ENCODE assay signal across 11 mouse cellular contexts in the genomic region with DNA sequence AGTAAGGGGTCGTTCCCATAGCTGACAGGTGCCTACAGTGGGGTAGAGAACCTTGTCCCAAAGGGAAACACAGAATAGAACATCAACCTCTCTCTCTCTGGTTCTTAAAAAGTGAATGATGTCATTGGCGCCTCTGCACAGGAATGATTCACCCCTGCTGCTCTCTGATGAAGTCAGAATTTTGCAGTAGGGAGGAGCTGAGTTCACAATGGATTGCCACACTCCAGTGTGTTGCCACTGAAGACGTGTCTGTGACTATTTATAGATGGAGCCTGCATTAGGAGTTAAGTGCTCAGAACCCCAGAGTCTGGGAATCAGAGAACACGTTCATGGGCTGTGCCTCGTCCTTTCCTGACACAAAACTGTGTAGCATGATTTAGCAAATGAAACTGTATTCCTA. TPM values are rescaled to one million over a fixed set of nuclear protein-coding genes. Genes with fewer than 3 reads are reported as not detected.
DNase-seq lines count a peak whose midpoint lies in the region; ATAC-seq and TF ChIP-seq lines count a peak whose summit lies in the region.
"Had no signal": no experiment of that assay in that cellular context is flagged by ENCODE, and none has a peak within 500 bp of the region (broad histone marks: within the 10 kb centered on the region; RNA-seq: fewer than 3 reads in every experiment).

No protein-coding gene starts in this region.

- H3ac ChIP-seq in myocyte (ENCODE audit: control insufficient read depth, insufficient read length), result no peak overlapping the region

- H3K4me2 ChIP-seq in liver, embryonic 11.5 days, result no peak overlapping the region
- peak overlapping the region; percentile 18; the same call in 1 of the 2 replicates for H3K4me2 ChIP-seq in heart, embryonic 15.5 days
- peak overlapping the region; percentile 93 for H3K4me2 ChIP-seq in myocyte (ENCODE audit: low read depth)
- H3K4me2 ChIP-seq in midbrain, embryonic 15.5 days, result no peak overlapping the region

- H3K9me3 ChIP-seq in liver, embryonic 11.5 days (ENCODE audit: control insufficient read depth, low read length), result no peaks in the 10 kb centered on the region
- no peaks in the 10 kb centered on the region for H3K9me3 ChIP-seq in heart, embryonic 15.5 days (replicated peaks)
- no peaks in the 10 kb centered on the region for H3K9me3 ChIP-seq in midbrain, embryonic 15.5 days

- no peaks in the 10 kb centered on the region for H3K79me2 ChIP-seq in liver, adult 2 months (ENCODE audit: control insufficient read depth, insufficient read depth, low read length)
- no peaks in the 10 kb centered on the region for H3K79me2 ChIP-seq in myocyte (ENCODE audit: control insufficient read depth, insufficient read depth)

- no peak overlapping the region for H3K4me3 ChIP-seq in liver, adult 2 months (ENCODE audit: insufficient read depth, low read depth, low read length)
- no peak overlapping the region for H3K4me3 ChIP-seq in liver, embryonic 11.5 days (ENCODE audit: low read depth, low read length)
- H3K4me3 ChIP-seq in brown adipose tissue, adult 24 weeks (ENCODE audit: insufficient read depth, low read depth, low read length), result no peak overlapping the region
- H3K4me3 ChIP-seq in heart, embryonic 15.5 days, result no peak overlapping the region
- H3K4me3 ChIP-seq in myocyte, result no peak overlapping the region
- H3K4me3 ChIP-seq in midbrain, embryonic 15.5 days, result no peak overlapping the region

- H3K9ac ChIP-seq in liver, adult 2 months (ENCODE audit: low read depth, low read length), result no peak overlapping the region
- no peak overlapping the region for H3K9ac ChIP-seq in liver, embryonic 11.5 days (ENCODE audit: low read depth, low read length)
- 0 out of 2 replicates have a peak overlapping the region, but pooled peaks have one; percentile 8 for H3K9ac ChIP-seq in heart, embryonic 15.5 days
- no peak overlapping the region for H3K9ac ChIP-seq in midbrain, embryonic 15.5 days

- no peak for TF ChIP-seq POLR2A in liver, adult 2 months (IDR thresholded peaks at IDR 0.05; ENCODE audit: extremely low read depth, insufficient read depth, low read length)
- TF ChIP-seq POLR2A in myocyte (IDR thresholded peaks at IDR 0.05; ENCODE audit: insufficient read length, low read depth), result no peak

- H3K27ac ChIP-seq in liver, adult 2 months (replicated peaks; ENCODE audit: insufficient read depth, low read depth, low read length), result no peak overlapping the region
- H3K27ac ChIP-seq in liver, embryonic 11.5 days (ENCODE audit: low read depth, low read length), result no peak overlapping the region
- 0 out of 2 replicates have a peak overlapping the region, but pooled peaks have one; percentile 31 for H3K27ac ChIP-seq in brown adipose tissue, adult 24 weeks (replicated peaks; ENCODE audit: low read depth, low read length)
- peak overlapping the region; percentile 85 for H3K27ac ChIP-seq in heart, embryonic 15.5 days
- H3K27ac ChIP-seq in midbrain, embryonic 15.5 days, result no peak overlapping the region

- no peak for TF ChIP-seq CTCF in liver, adult 2 months (IDR thresholded peaks at IDR 0.05; ENCODE audit: low read depth, low read length)

- WGBS in liver, adult 2 months, result 69% methylated on average over 5 of the region's 5 CpGs
- 61% methylated on average over 5 of the region's 5 CpGs for WGBS in liver, embryonic 11.5 days
- 26% methylated on average over 5 of the region's 5 CpGs for WGBS in heart, embryonic 15.5 days
- WGBS in midbrain, embryonic 15.5 days, result 77% methylated on average over 5 of the region's 5 CpGs

- no peak for ATAC-seq in liver, embryonic 11.5 days (replicated peaks; ENCODE audit: low FRiP score)
- ATAC-seq in heart, embryonic 15.5 days (replicated peaks; ENCODE audit: insufficient number of reproducible peaks, insufficient read depth, low FRiP score, low read depth), result peak; percentile 82
- no peak for ATAC-seq in midbrain, embryonic 15.5 days (replicated peaks)
- ATAC-seq: forebrain, embryonic 16.5 days; hindbrain, embryonic 16.5 days had no signal

- H3K4me1 ChIP-seq in liver, adult 2 months (ENCODE audit: control insufficient read depth, insufficient read depth, low read length), result peaks cover 14% of the 10 kb centered on the region; the same call in 1 of the 2 replicates
- H3K4me1 ChIP-seq in liver, embryonic 11.5 days (replicated peaks; ENCODE audit: control insufficient read depth, insufficient read depth, low read length), result no peaks in the 10 kb centered on the region
- no peaks in the 10 kb centered on the region for H3K4me1 ChIP-seq in brown adipose tissue, adult 24 weeks (ENCODE audit: control insufficient read depth, insufficient read depth, insufficient read length, low read length)
- H3K4me1 ChIP-seq in heart, embryonic 15.5 days (replicated peaks), result peaks cover 20% of the 10 kb centered on the region
- no peaks in the 10 kb centered on the region for H3K4me1 ChIP-seq in midbrain, embryonic 15.5 days

- no peaks in the 10 kb centered on the region for H3K36me3 ChIP-seq in liver, adult 2 months (ENCODE audit: control insufficient read depth, insufficient read depth, low read length)
- no peaks in the 10 kb centered on the region for H3K36me3 ChIP-seq in liver, embryonic 11.5 days (ENCODE audit: control insufficient read depth, insufficient read depth, low read length)
- no peaks in the 10 kb centered on the region for H3K36me3 ChIP-seq in heart, embryonic 15.5 days
- H3K36me3 ChIP-seq in myocyte (ENCODE audit: control insufficient read depth, insufficient read depth), result no peaks in the 10 kb centered on the region
- H3K36me3 ChIP-seq in midbrain, embryonic 15.5 days (replicated peaks), result no peaks in the 10 kb centered on the region

- H3K27me3 ChIP-seq in liver, adult 2 months (ENCODE audit: control insufficient read depth, insufficient read depth, low read length), result no peaks in the 10 kb centered on the region
- H3K27me3 ChIP-seq in liver, embryonic 11.5 days (replicated peaks; ENCODE audit: control insufficient read depth, insufficient read depth, low read length), result no peaks in the 10 kb centered on the region
- H3K27me3 ChIP-seq in heart, embryonic 15.5 days, result no peaks in the 10 kb centered on the region
- no peaks in the 10 kb centered on the region for H3K27me3 ChIP-seq in myocyte (ENCODE audit: control insufficient read depth, insufficient read depth, insufficient read length)
- no peaks in the 10 kb centered on the region for H3K27me3 ChIP-seq in midbrain, embryonic 15.5 days (replicated peaks)

- DNase-seq in liver, adult 2 months (ENCODE audit: extremely low read depth, low read depth, low spot score), result peak; percentile 42
- DNase-seq in liver, embryonic 11.5 days (ENCODE audit: low spot score), result no peak
- no peak for DNase-seq in cerebellum, adult 8-10 months
- DNase-seq: left cerebral cortex, postnatal 4 days; thymus, postnatal 4 days had no signal

TF ChIP-seq in myocyte, 11 proteins besides CTCF, POLR2A, EP300 and RAD21:
- TF ChIP-seq CEBPB (IDR thresholded peaks at IDR 0.05; ENCODE audit: insufficient read depth, poor library complexity, severe bottlenecking) (peak; percentile 94), REST (IDR thresholded peaks at IDR 0.05; ENCODE audit: insufficient read depth, insufficient read length) (no peak)

RNA-seq across cellular contexts. Expression of a gene that starts 9.9 kb away (rescaled TPM):
- total RNA-seq in liver, adult 2 months (2014; rRNA removed), result 12.8 and 25.2 TPM in 2 replicates
- 24.9 and 31.0 TPM in 2 replicates for polyA plus RNA-seq in liver, adult 2 months (2012; rRNA removed)
- 19.5 and 23.2 TPM in 2 replicates for polyA plus RNA-seq in liver, embryonic 11.5 days (2014; fragmentation: Nextera tagmentation; extraction: Ambion mirVana)
- 106 and 193 TPM in 2 replicates for polyA plus RNA-seq in brown adipose tissue, adult 24 weeks (2012; ENCODE audit: insufficient read depth, insufficient read length, missing spikeins)
- polyA plus RNA-seq in heart, embryonic 15.5 days (2015; fragmentation: Nextera tagmentation; extraction: Ambion mirVana), result 35.4 and 40.6 TPM in 2 replicates
- 415 TPM for polyA plus RNA-seq in myocyte (2012; fragmentation: generic; extraction: Trizol)
- polyA plus RNA-seq in midbrain, embryonic 15.5 days (2015; fragmentation: Nextera tagmentation; extraction: Ambion mirVana), result 83.3 and 95.1 TPM in 2 replicates

Comparison
In these comparisons a context has a peak if more than half of its experiments do, and no peak if none do; other contexts are left out.
1. H3K27ac ChIP-seq: peak in brown adipose tissue, adult 24 weeks (single experiment) and heart, embryonic 15.5 days (single experiment); none in liver, adult 2 months (single experiment), liver, embryonic 11.5 days (single experiment) and midbrain, embryonic 15.5 days (single experiment).
2. H3K4me2 ChIP-seq: peak in heart, embryonic 15.5 days (single experiment) and myocyte (single experiment); none in liver, embryonic 11.5 days (single experiment) and midbrain, embryonic 15.5 days (single experiment).